Mouse (Mus musculus): Measurements from ENCODE around the gene Adgrv1. TPM values are rescaled to one million over a fixed set of nuclear protein-coding genes. Genes with fewer than 3 reads are reported as not detected.

The Adgrv1 gene
- polyA plus RNA-seq, 1 experiment from 2014 or later, result 2.5 TPM

DNA sequence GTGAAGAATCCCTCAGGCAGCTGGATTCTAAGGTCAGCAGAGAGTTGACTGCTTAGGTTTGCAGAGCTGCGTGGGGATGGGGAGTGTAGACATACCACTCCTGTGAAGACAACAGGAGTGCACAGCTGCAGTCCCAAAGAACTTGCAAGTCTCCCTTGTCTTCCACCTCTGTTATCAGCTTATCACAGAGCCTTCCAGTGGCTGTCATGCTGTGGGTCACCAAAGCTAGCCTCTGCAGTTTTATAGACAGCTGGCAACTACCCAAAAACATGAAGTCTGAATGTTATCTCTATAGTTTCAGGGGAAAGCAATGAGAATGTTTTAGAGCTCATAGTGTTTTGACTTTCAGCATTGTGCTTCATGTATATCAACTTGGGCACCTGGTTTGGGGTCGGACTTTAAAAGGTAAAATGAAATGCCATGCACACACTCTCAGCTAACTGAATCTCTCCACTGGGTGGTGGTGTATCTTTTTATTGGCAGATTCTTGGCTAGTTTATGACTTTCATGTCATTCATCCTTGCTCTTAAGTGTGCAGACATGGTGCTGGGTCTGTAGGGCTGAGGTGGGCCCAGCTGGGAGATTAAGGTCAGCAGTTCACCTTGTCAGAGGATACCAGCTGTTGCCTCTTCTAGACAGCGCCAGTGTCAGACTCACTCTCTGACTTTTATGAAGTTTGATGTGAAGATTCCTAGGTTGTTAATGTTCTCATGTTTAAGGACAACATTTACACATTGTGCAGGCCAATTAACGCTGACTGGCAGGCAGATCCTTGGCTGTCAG lies 502.0 kb downstream of the Adgrv1 start:
- no peak for TF ChIP-seq CTCF (IDR thresholded peaks at IDR 0.05; ENCODE audit: low read depth)
- DNase-seq (no peak), ATAC-seq (ENCODE audit: insufficient read depth) (no peak)
- H3K36me3 ChIP-seq (ENCODE audit: insufficient read depth), result no peaks in the 10 kb centered on the region
- no peak overlapping the region for H3K4me3 ChIP-seq (ENCODE audit: low read depth, low read length)
- H3K4me1 ChIP-seq (ENCODE audit: insufficient read depth), result peaks cover 6% of the 10 kb centered on the region
- H3K9ac ChIP-seq, result no peak overlapping the region
- whole genome bisulfite sequencing, result 46% methylated on average over 4 of the region's 4 CpGs
- no peaks in the 10 kb centered on the region for H3K9me3 ChIP-seq (ENCODE audit: low read depth, low read length)
- H3K27ac ChIP-seq (ENCODE audit: low read depth), result no peak overlapping the region
- H3K27me3 ChIP-seq (ENCODE audit: insufficient read depth, low read length), result no peaks in the 10 kb centered on the region
- H3K4me2 ChIP-seq, result no peak overlapping the region

DNA sequence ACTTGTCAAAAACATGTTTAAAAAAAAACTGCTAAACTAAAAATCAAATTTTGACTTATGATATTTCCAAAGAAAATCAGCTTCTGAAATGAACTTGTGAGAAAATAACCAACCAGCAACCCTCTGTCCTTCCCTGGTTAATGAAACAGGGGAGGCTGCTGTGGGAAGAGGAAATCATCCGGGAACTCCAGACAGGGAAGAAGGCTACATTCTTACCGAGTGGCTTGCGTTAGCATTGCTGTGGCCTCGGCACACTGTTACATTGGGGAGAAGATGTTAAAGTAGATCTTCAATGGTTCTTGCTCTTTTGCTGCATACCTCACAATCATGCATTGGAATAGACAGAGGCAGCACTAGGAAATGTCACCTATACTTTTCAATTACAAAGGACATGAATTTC lies 507.1 kb downstream of the Adgrv1 start:
- H3K4me2 ChIP-seq, result no peak overlapping the region
- no peak for TF ChIP-seq CTCF (IDR thresholded peaks at IDR 0.05; ENCODE audit: low read depth)

DNA sequence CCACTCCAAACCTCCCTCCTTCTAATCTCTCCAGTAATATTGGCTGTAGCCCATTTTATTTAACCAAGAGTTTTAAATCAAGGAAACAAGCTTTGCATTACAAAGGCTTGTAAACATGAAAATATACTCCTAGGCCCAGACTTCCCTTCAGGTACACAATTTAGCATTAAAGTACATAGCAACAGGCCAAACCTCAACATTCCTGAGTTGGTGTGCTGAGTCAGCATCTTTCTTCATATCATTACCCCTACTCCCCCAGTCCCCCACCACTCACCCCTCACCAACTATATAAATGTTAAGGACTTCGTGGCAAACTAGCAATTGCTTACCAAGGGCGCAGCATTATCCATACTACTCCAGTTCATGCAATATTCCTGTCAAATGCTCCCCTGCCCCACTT lies 510.7 kb downstream of the Adgrv1 start:
- TF ChIP-seq CTCF (IDR thresholded peaks at IDR 0.05; ENCODE audit: low read depth), result no peak
- Histone ChIP-seq H3K27ac (ENCODE audit: low read depth) (no peak overlapping the region), H3K4me3 (ENCODE audit: low read depth, low read length) (no peak overlapping the region), H3K27me3 (ENCODE audit: insufficient read depth, low read length) (no peaks in the 10 kb centered on the region), H3K4me2 (no peak overlapping the region), H3K36me3 (ENCODE audit: insufficient read depth) (no peaks in the 10 kb centered on the region), H3K4me1 (ENCODE audit: insufficient read depth) (no peaks in the 10 kb centered on the region), H3K9ac (no peak overlapping the region), H3K9me3 (ENCODE audit: low read depth, low read length) (no peaks in the 10 kb centered on the region)
- DNase-seq, result no peak
- ATAC-seq (ENCODE audit: insufficient read depth), result no peak
- 89% methylated on average over 2 of the region's 2 CpGs for WGBS

More for the DNA sequence above, 507.1 kb downstream of the Adgrv1 start:
- no peaks in the 10 kb centered on the region for H3K9me3 ChIP-seq (ENCODE audit: low read depth, low read length)
- no peak overlapping the region for H3K4me3 ChIP-seq (ENCODE audit: low read depth, low read length)
- DNase-seq, result no peak
- H3K36me3 ChIP-seq (ENCODE audit: insufficient read depth), result no peaks in the 10 kb centered on the region
- WGBS, result 62% methylated on average over 4 of the region's 4 CpGs
- no peaks in the 10 kb centered on the region for H3K4me1 ChIP-seq (ENCODE audit: insufficient read depth)
- H3K27ac ChIP-seq (ENCODE audit: low read depth), result no peak overlapping the region
- no peak overlapping the region for H3K9ac ChIP-seq
- H3K27me3 ChIP-seq (ENCODE audit: insufficient read depth, low read length), result no peaks in the 10 kb centered on the region
- ATAC-seq (ENCODE audit: insufficient read depth), result no peak

DNA sequence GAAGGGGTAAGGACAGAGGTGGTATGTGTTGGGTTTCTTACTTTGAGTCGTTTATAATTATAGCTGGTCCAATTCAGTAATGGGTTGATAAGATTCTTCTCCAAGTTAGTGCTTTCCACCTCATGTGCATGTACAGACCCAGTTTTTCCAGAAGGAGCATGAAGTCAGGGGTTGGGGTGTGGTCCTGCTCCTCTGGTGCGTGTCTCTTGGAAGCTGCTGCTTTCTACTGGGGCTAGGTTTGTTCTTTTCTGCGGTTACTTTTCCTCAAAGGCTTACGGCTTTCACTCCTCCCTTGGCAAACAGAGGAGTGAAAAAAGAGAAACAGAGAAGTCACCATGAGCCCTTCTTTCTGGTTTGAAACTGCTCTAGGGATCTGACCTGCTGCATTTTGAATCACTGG lies 522.5 kb downstream of the Adgrv1 start:
- no peaks in the 10 kb centered on the region for H3K9me3 ChIP-seq (ENCODE audit: low read depth, low read length)
- no peak overlapping the region for H3K4me2 ChIP-seq
- DNase-seq (no peak), ATAC-seq (ENCODE audit: insufficient read depth) (no peak)
- H3K36me3 ChIP-seq (ENCODE audit: insufficient read depth), result no peaks in the 10 kb centered on the region
- no peak overlapping the region for H3K27ac ChIP-seq (ENCODE audit: low read depth)
- no peak for TF ChIP-seq CTCF (IDR thresholded peaks at IDR 0.05; ENCODE audit: low read depth)
- no peak overlapping the region for H3K4me3 ChIP-seq (ENCODE audit: low read depth, low read length)
- H3K9ac ChIP-seq, result no peak overlapping the region
- no peaks in the 10 kb centered on the region for H3K27me3 ChIP-seq (ENCODE audit: insufficient read depth, low read length)
- 76% methylated on average over 4 of the region's 4 CpGs for WGBS
- peaks cover 11% of the 10 kb centered on the region for H3K4me1 ChIP-seq (ENCODE audit: insufficient read depth)

DNA sequence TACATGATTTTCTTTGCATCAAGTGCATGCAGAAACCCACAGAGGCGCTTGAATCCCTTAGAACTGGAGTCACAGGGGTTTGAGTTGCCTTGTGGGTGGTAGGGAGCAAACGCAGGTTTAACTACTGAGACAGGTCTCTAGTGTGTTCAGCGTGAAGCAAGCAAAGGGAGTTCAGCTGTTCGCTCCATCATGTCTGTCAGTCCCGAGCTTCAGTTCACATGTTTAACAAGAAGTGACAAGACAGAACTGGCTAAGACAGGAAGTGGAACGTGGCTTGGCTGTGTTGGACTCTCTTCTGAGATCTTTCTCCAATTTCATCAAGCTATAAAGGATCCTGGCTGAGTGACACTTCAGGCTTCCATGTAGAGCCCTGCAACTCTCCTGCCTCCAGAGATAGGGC lies 523.3 kb downstream of the Adgrv1 start:
- no peaks in the 10 kb centered on the region for H3K27me3 ChIP-seq (ENCODE audit: insufficient read depth, low read length)
- no peak overlapping the region for H3K9ac ChIP-seq
- H3K4me1 ChIP-seq (ENCODE audit: insufficient read depth), result peaks cover 11% of the 10 kb centered on the region
- H3K27ac ChIP-seq (ENCODE audit: low read depth), result no peak overlapping the region
- peak; percentile 41 for DNase-seq
- WGBS, result 59% methylated on average over 6 of the region's 6 CpGs
- H3K36me3 ChIP-seq (ENCODE audit: insufficient read depth), result no peaks in the 10 kb centered on the region
- no peaks in the 10 kb centered on the region for H3K9me3 ChIP-seq (ENCODE audit: low read depth, low read length)
- no peak for TF ChIP-seq CTCF (IDR thresholded peaks at IDR 0.05; ENCODE audit: low read depth)
- H3K4me2 ChIP-seq, result no peak overlapping the region
- 0 out of 2 replicates have a peak, but pooled peaks have one; percentile 15 for ATAC-seq (ENCODE audit: insufficient read depth)
- H3K4me3 ChIP-seq (ENCODE audit: low read depth, low read length), result no peak overlapping the region

DNA sequence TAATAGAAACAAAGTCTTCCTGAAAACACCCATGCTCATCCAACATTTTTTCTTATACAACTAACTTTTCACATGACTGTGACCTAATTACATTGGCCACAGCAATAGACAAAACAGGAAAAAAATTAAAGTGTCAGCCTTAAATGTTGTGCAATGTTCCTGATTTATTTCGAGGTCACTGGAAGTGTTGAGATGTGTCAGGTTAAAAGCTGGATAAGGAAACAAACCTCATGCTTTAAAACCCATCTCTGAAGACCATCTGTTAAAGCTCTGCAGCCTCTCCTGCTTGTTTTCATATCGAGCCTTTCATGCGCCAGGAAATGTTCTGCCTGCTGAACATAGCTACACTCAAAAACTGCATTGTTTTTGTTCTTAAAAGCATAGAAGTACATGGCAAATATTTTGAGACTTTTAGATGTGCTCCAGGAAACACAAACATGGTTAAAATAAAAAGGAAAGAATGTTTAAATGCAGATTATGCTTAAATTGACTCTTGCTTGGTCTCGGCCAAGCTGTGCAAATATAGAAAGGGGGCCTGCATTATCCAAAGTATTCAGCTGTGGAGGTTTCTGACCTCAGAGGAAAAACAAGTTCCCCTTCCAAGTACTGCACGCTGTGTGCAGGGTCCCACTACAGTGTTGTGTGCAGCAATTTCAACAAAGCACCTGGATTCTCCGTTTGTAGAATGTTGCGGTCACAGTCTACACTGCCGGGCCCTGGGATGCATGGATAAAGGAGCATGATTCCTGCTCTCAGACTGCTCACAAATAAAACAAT lies 524.2 kb downstream of the Adgrv1 start:
- peaks cover 11% of the 10 kb centered on the region for H3K4me1 ChIP-seq (ENCODE audit: insufficient read depth)
- no peaks in the 10 kb centered on the region for H3K9me3 ChIP-seq (ENCODE audit: low read depth, low read length)
- 32% methylated on average over 8 of the region's 8 CpGs for WGBS
- ATAC-seq (ENCODE audit: insufficient read depth) (peak; percentile 66), DNase-seq (peak; percentile 79)
- no peaks in the 10 kb centered on the region for H3K36me3 ChIP-seq (ENCODE audit: insufficient read depth)
- H3K27me3 ChIP-seq (ENCODE audit: insufficient read depth, low read length), result no peaks in the 10 kb centered on the region
- TF ChIP-seq CTCF (IDR thresholded peaks at IDR 0.05; ENCODE audit: low read depth), result no peak
- H3K4me2 ChIP-seq, result no peak overlapping the region
- no peak overlapping the region for H3K4me3 ChIP-seq (ENCODE audit: low read depth, low read length)
- H3K27ac ChIP-seq (ENCODE audit: low read depth), result peak overlapping the region; percentile 58
- H3K9ac ChIP-seq, result no peak overlapping the region

DNA sequence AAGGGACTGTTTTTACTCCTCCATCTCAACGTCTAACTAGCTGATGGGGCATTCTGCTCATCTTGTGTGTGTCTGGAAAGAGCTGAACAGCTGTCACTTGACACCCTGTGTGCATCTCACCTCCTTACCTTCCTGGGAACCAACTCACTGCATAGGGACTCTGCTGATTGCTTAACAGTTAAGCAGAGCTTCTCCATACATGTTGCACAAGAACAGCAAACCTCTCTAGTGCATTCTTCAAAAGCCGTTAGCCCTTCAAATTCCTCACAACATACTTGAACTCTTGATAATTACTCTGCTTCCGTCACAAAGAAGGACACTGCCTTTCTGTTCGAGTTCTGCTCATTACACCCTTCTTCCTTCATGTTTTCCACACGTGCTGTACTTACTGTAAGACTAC lies 525.5 kb downstream of the Adgrv1 start:
- peak; percentile 51 for DNase-seq
- peaks cover 11% of the 10 kb centered on the region for H3K4me1 ChIP-seq (ENCODE audit: insufficient read depth)
- no peak overlapping the region for H3K4me2 ChIP-seq
- no peaks in the 10 kb centered on the region for H3K9me3 ChIP-seq (ENCODE audit: low read depth, low read length)
- no peaks in the 10 kb centered on the region for H3K27me3 ChIP-seq (ENCODE audit: insufficient read depth, low read length)
- 21% methylated on average over 5 of the region's 5 CpGs for WGBS
- ATAC-seq (ENCODE audit: insufficient read depth), result 0 out of 2 replicates have a peak, but pooled peaks have one; percentile 16
- no peak for TF ChIP-seq CTCF (IDR thresholded peaks at IDR 0.05; ENCODE audit: low read depth)
- H3K4me3 ChIP-seq (ENCODE audit: low read depth, low read length), result no peak overlapping the region
- no peaks in the 10 kb centered on the region for H3K36me3 ChIP-seq (ENCODE audit: insufficient read depth)
- H3K9ac ChIP-seq, result no peak overlapping the region
- H3K27ac ChIP-seq (ENCODE audit: low read depth), result no peak overlapping the region

All from lung, embryonic 14.5 days (tissue).